Mouse (Mus musculus) midbrain, embryonic 16.5 days (tissue): ENCODE measurements around the gene Cand2. TPM values are rescaled to one million over a fixed set of nuclear protein-coding genes. Genes with fewer than 3 reads are reported as not detected.

Experiments used
- ATAC-seq: fragments of 200-750 bp; cut with Nextera tagmentation; 2 replicates; pipeline ENCODE4 v1.8.0; 2017; ENCODE audit warnings: moderate TSS enrichment
- H3K27ac ChIP-seq: fragments of 300-500 bp; sonication (generic); 2 replicates; pipeline ENCODE4 v1.5.1; 2014; ENCODE audit warnings: mild to moderate bottlenecking, low read length, mixed read lengths
- H3K27me3 ChIP-seq: fragments of 300-500 bp; sonication (generic); 2 replicates; pipeline ENCODE4 v1.6.1; 2014; ENCODE audit warnings: low read depth, low read length, mixed read lengths; ENCODE audit not compliant: control insufficient read depth, insufficient read depth
- H3K36me3 ChIP-seq: fragments of 300-500 bp; sonication (generic); 2 replicates; pipeline ENCODE4 v1.6.1; 2014; ENCODE audit warnings: mild to moderate bottlenecking, low read length, moderate library complexity, mixed read lengths; ENCODE audit not compliant: control insufficient read depth, insufficient read depth
- H3K4me1 ChIP-seq: fragments of 300-500 bp; sonication (generic); 2 replicates; pipeline ENCODE4 v1.6.1; 2014; ENCODE audit warnings: mild to moderate bottlenecking, low read length, mixed read lengths; ENCODE audit not compliant: control insufficient read depth, insufficient read depth
- H3K4me2 ChIP-seq: fragments of 300-500 bp; sonication (generic); 2 replicates; pipeline ENCODE4 v1.6.1; 2014; ENCODE audit warnings: mild to moderate bottlenecking, low read length, mixed read lengths
- H3K4me3 ChIP-seq: fragments of 300-500 bp; sonication (generic); 2 replicates; pipeline ENCODE4 v1.5.1; 2014; ENCODE audit warnings: low read depth, mild to moderate bottlenecking, low read length, moderate library complexity, mixed read lengths
- H3K9ac ChIP-seq: fragments of 300-500 bp; sonication (generic); 2 replicates; pipeline ENCODE4 v1.6.1; 2014; ENCODE audit warnings: low read depth, low read length, mixed read lengths
- H3K9me3 ChIP-seq: fragments of 300-500 bp; sonication (generic); replicated peaks from 2 replicates; pipeline ENCODE4 v1.6.1; 2014; ENCODE audit warnings: mild to moderate bottlenecking, low read length, mixed read lengths; ENCODE audit not compliant: control insufficient read depth, poor library complexity, severe bottlenecking
- WGBS: fragments of 180-500 bp; shearing (Covaris S2); extraction: QIAGEN DNeasy Blood & Tissue Kit; methylation state at CpG from one replicate; pipeline ENCODE4 v1.1.7; 2014; 5-methylcytosine and 5-hydroxymethylcytosine counted together
- polyA plus RNA-seq: library from polyadenylated mRNA; unstranded; fragments of >200 nt; fragmentation: Nextera tagmentation; extraction: Ambion mirVana; gene quantifications from 2 replicates; pipeline ENCODE4 v1.2.1, GENCODE M21; 2015

The Cand2 gene
- polyA plus RNA-seq, 1 experiment from 2014 or later: 9.8 TPM

DNA sequence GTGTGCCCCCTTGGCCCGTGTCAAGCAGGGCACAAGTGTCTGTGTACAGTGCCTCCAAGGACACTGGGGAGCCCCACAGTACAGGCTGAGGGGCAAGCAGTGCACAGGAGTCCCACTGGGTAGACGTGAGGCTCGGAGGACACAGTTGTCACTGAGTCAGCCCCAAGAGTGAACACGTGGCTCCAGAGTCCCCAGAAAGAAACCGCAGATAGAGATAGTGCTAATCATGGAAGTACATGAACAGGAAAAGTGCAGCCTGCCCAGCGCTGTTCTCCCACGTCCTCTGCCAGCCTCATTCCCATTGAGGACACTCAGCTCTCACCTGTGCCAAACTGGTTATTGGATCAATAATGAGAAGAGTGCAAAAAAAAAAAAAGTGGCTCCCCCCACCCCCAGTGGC lies 18.8 kb upstream of the Cand2 start:
- Histone ChIP-seq H3K9ac (no peak overlapping the region), H3K4me1 (no peaks in the 10 kb centered on the region), H3K4me3 (no peak overlapping the region), H3K27me3 (no peaks in the 10 kb centered on the region), H3K27ac (no peak overlapping the region), H3K36me3 (no peaks in the 10 kb centered on the region), H3K4me2 (no peak overlapping the region), H3K9me3 (no peaks in the 10 kb centered on the region)
- WGBS: 83% methylated on average over 7 of the region's 7 CpGs
- ATAC-seq: no peak

- no peak overlapping the region for H3K4me2 ChIP-seq
- H3K4me3 ChIP-seq: no peak overlapping the region
- H3K27ac ChIP-seq: no peak overlapping the region
- no peak for ATAC-seq
- no peaks in the 10 kb centered on the region for H3K9me3 ChIP-seq
- WGBS: 79% methylated on average over 9 of the region's 9 CpGs
- H3K4me1 ChIP-seq: no peaks in the 10 kb centered on the region
- no peaks in the 10 kb centered on the region for H3K27me3 ChIP-seq
- no peak overlapping the region for H3K9ac ChIP-seq
- no peaks in the 10 kb centered on the region for H3K36me3 ChIP-seq
These were observed 15.3 kb upstream of the Cand2 start for GRCm38 (mm10) chr6:115758981-115759435.

- H3K4me1 ChIP-seq: no peaks in the 10 kb centered on the region; the same call in 1 of the 2 replicates
- H3K4me3 ChIP-seq: no peak overlapping the region
- ATAC-seq: no peak
- H3K27ac ChIP-seq: no peak overlapping the region
- no peaks in the 10 kb centered on the region for H3K36me3 ChIP-seq
- H3K4me2 ChIP-seq: no peak overlapping the region
- H3K9ac ChIP-seq: no peak overlapping the region
- no peaks in the 10 kb centered on the region for H3K9me3 ChIP-seq
- 68% methylated on average over 5 of the region's 5 CpGs for WGBS
- no peaks in the 10 kb centered on the region for H3K27me3 ChIP-seq
These were observed 14.9 kb upstream of the Cand2 start for GRCm38 (mm10) chr6:115759461-115759860.

DNA sequence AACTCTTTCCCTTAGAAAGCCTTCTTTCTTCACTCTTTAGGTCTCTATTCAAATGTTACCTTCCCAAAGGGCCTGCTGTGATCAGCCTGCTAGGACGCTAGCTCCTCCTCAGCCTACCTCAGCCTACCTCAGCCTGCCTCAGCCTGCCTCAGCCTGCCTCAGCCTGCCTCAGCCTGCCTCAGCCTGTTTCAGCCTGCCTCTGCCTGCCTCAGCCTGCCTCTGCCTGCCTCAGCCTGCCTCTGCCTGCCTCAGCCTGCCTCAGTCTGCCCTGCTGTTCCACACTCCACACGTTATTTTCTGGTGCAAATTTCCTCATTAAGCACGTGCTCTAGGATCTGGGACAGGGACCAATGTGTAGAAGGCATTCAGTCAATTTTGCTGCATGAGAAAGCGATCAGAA lies 14.2 kb upstream of the Cand2 start:
- Histone ChIP-seq H3K4me1 (no peaks in the 10 kb centered on the region; the same call in 1 of the 2 replicates), H3K27ac (no peak overlapping the region), H3K27me3 (no peaks in the 10 kb centered on the region), H3K4me2 (no peak overlapping the region), H3K4me3 (no peak overlapping the region), H3K9ac (no peak overlapping the region), H3K36me3 (no peaks in the 10 kb centered on the region), H3K9me3 (no peaks in the 10 kb centered on the region)
- 92% methylated on average over 4 of the region's 4 CpGs for WGBS
- no peak for ATAC-seq

GRCm38 (mm10) chr6:115760982-115761381 lies 13.4 kb upstream of the Cand2 start:
- H3K4me3 ChIP-seq: no peak overlapping the region
- no peaks in the 10 kb centered on the region for H3K27me3 ChIP-seq
- ATAC-seq: no peak
- WGBS: 62% methylated on average over 4 of the region's 4 CpGs
- no peak overlapping the region for H3K9ac ChIP-seq
- no peak overlapping the region for H3K27ac ChIP-seq
- no peaks in the 10 kb centered on the region for H3K36me3 ChIP-seq
- no peak overlapping the region for H3K4me2 ChIP-seq
- H3K9me3 ChIP-seq: no peaks in the 10 kb centered on the region
- H3K4me1 ChIP-seq: no peaks in the 10 kb centered on the region; the same call in 1 of the 2 replicates

GRCm38 (mm10) chr6:115761995-115762756 lies 12.2 kb upstream of the Cand2 start, which contains the start of gene Tmem40:
TSS of gene Tmem40 (minus strand) at chr6:115762410.
- H3K4me3 ChIP-seq: no peak within 1 kb of the TSS
- no peak within 1 kb of the TSS for H3K4me2 ChIP-seq
- H3K36me3 ChIP-seq: no peaks in the 10 kb centered on the region
- no peak for ATAC-seq
- no peaks in the 10 kb centered on the region; the same call in 1 of the 2 replicates for H3K4me1 ChIP-seq
- H3K27me3 ChIP-seq: no peaks in the 10 kb centered on the region
- no peak within 1 kb of the TSS for H3K9ac ChIP-seq
- 3% methylated on average over 9 of the region's 9 CpGs for WGBS
- H3K27ac ChIP-seq: no peak within 1 kb of the TSS
- no peaks in the 10 kb centered on the region for H3K9me3 ChIP-seq

DNA sequence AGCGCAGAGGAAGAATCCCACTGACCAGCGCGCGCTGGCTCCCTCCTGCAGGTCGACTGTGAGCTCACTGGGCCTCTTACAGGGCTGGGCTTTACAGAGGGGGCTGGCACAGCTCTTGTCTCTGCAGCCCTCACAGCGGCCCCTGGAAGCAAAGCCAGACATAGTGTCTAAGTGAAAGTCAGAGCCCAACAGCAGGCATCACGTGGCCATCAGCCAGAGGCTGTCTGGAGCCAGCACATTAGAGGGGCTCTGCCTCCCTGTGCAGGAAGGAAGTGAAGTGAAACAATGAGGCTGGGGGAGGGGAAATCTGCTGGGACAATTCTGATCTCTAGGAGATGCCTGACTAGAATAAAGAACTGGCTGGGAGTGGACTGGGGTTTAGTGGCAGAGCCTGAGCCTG lies 10.2 kb upstream of the Cand2 start:
- 2% methylated on average over 7 of the region's 7 CpGs for WGBS

DNA sequence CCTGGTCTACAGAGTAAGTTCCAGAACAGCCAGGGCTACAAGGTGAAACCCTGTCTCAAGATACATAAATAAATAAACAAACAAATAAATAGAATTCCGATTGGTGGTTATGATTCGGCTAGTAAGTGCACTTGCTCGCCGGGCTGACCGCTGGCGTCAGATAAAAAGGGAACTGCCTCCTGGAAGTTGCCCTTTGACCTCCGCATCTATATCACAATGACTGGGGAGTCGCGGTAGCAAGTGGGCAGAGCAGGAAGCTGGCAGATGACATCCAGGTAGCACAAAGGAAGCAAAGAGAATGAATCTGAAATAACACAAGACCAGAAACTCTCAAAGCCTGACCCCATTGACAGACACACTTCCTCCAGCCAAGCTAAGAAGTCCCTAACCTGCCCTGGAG lies 7.0 kb upstream of the Cand2 start:
- no peak overlapping the region for H3K4me2 ChIP-seq
- no peak overlapping the region for H3K9ac ChIP-seq
- ATAC-seq: no peak
- no peaks in the 10 kb centered on the region; the same call in 1 of the 2 replicates for H3K4me1 ChIP-seq
- 37% methylated on average over 9 of the region's 9 CpGs for WGBS
- H3K4me3 ChIP-seq: no peak overlapping the region
- H3K9me3 ChIP-seq: no peaks in the 10 kb centered on the region
- no peaks in the 10 kb centered on the region for H3K36me3 ChIP-seq
- H3K27ac ChIP-seq: no peak overlapping the region
- H3K27me3 ChIP-seq: no peaks in the 10 kb centered on the region

More for the DNA sequence above, 10.2 kb upstream of the Cand2 start:
- peak; percentile 89 for ATAC-seq
- Histone ChIP-seq H3K36me3 (no peaks in the 10 kb centered on the region), H3K4me1 (no peaks in the 10 kb centered on the region; the same call in 1 of the 2 replicates), H3K4me3 (no peak overlapping the region), H3K9ac (no peak overlapping the region), H3K9me3 (no peaks in the 10 kb centered on the region), H3K4me2 (peak overlapping the region; percentile 19; the same call in 1 of the 2 replicates), H3K27ac (no peak overlapping the region; the same call in 1 of the 2 replicates), H3K27me3 (no peaks in the 10 kb centered on the region)

DNA sequence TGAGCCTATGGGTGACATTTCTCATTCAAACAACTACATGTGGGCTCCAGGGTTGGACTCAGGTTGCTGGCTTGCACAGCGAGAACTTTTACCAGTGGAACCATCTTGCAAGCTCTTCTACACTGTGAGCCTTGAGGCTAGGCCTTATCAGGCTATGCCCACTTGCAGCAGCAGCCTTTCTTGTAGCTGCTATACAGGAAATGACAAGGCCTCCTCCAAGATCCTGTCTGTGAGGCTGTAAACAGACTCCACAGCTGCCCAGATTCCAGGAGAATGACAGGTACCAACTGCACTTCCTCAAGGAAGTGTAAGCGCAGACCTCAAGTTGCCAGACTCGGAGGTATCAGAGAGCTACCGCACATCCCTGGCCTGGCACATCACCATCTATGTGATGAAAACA lies 6.1 kb upstream of the Cand2 start:
- ATAC-seq: no peak

More for the DNA sequence above, 6.1 kb upstream of the Cand2 start:
- Histone ChIP-seq H3K9me3 (no peaks in the 10 kb centered on the region), H3K36me3 (no peaks in the 10 kb centered on the region), H3K9ac (no peak overlapping the region), H3K27ac (no peak overlapping the region), H3K27me3 (no peaks in the 10 kb centered on the region), H3K4me2 (no peak overlapping the region), H3K4me1 (no peaks in the 10 kb centered on the region; the same call in 1 of the 2 replicates), H3K4me3 (no peak overlapping the region)
- WGBS: 94% methylated on average over 4 of the region's 4 CpGs
